Mouse (Mus musculus) hindbrain, embryonic 13.5 days (tissue): Measurements from ENCODE around the gene Esd. TPM values are rescaled to one million over a fixed set of nuclear protein-coding genes. Genes with fewer than 3 reads are reported as not detected.

Source experiments
- ATAC-seq: fragments of 200-750 bp; cut with Nextera tagmentation; 2 replicates; pipeline ENCODE4 v1.8.0; 2017; ENCODE audit warnings: moderate TSS enrichment; ENCODE audit not compliant: low FRiP score
- H3K27ac ChIP-seq: fragments of 300-500 bp; sonication (generic); 2 replicates; pipeline ENCODE4 v1.5.1; 2015; ENCODE audit warnings: inconsistent platforms, mild to moderate bottlenecking, moderate library complexity
- H3K27me3 ChIP-seq: fragments of 300-500 bp; sonication (generic); 2 replicates; pipeline ENCODE4 v1.6.1; 2015; ENCODE audit warnings: mild to moderate bottlenecking, inconsistent platforms
- H3K36me3 ChIP-seq: fragments of 300-500 bp; sonication (generic); 2 replicates; pipeline ENCODE4 v1.6.1; 2015; ENCODE audit warnings: mild to moderate bottlenecking, inconsistent platforms
- H3K4me1 ChIP-seq: fragments of 300-500 bp; sonication (generic); replicated peaks from 2 replicates; pipeline ENCODE4 v1.6.1; 2015; ENCODE audit warnings: inconsistent platforms
- H3K4me2 ChIP-seq: fragments of 300-500 bp; sonication (generic); 2 replicates; pipeline ENCODE4 v1.6.1; 2015; ENCODE audit warnings: inconsistent platforms, mild to moderate bottlenecking, moderate library complexity
- H3K4me3 ChIP-seq: fragments of 300-500 bp; sonication (generic); 2 replicates; pipeline ENCODE4 v1.5.1; 2015; ENCODE audit warnings: mild to moderate bottlenecking, inconsistent platforms
- H3K9ac ChIP-seq: fragments of 300-500 bp; sonication (generic); 2 replicates; pipeline ENCODE4 v1.6.1; 2015; ENCODE audit warnings: mild to moderate bottlenecking, inconsistent platforms
- H3K9me3 ChIP-seq: fragments of 300-500 bp; sonication (generic); 2 replicates; pipeline ENCODE4 v1.6.1; 2016; ENCODE audit warnings: inconsistent platforms
- WGBS: fragments of 180-500 bp; shearing (Covaris S2); methylation state at CpG from one replicate; pipeline ENCODE4 v1.1.7; 2015; 5-methylcytosine and 5-hydroxymethylcytosine counted together
- polyA plus RNA-seq: library from polyadenylated mRNA; unstranded; fragments of >200 nt; fragmentation: Nextera tagmentation; extraction: Ambion mirVana; gene quantifications from 2 replicates; pipeline ENCODE4 v1.2.1, GENCODE M21; 2015

Esd gene
- 245 and 255 TPM in 2 replicates for polyA plus RNA-seq

DNA sequence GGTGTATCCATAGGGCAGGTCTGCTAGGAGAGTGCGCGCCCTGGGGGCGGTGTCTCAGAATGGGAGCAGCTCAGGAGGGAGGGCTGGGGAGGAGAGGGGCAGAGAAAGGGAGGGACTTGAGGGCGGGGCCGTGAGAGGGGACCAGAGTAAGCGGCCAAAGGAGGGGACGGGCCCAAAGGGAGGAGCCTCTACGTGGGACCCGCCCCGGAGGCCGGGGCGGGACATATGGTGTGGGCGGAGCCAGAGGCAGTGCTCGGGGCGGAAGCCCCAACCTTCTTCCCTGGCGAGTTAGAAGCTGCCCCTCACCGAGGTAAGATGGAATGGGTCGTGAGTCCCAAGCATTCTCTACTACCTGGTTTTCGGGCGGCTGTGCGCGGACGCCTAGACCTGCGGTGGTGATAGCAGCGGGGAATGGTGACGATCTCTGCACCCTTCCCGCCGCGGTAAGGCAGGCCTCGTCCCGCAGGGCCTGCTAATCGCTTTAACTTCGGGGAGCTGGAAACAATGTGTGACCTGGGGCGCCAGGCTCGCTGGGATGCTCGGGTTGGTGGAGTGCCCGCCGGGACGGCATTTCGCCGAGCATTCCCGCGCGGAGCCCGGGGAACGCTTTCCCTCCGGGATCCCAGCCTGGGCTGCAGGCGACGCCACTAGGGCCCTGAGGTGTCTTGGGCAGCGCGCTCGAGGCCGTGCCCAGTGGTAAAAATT, at the start of gene Esd:
Esd (plus strand) TSS at position 219 of the 705 bp plus-strand sequence.
- peak within 1 kb of the TSS; percentile 76 for H3K27ac ChIP-seq
- H3K9ac ChIP-seq: peak within 1 kb of the TSS; percentile 89
- H3K4me2 ChIP-seq: peak within 1 kb of the TSS; percentile 78
- peaks cover 11% of the 10 kb centered on the region for H3K4me1 ChIP-seq
- H3K9me3 ChIP-seq: no peaks in the 10 kb centered on the region
- H3K36me3 ChIP-seq: peaks cover 10% of the 10 kb centered on the region
- H3K4me3 ChIP-seq: peak within 1 kb of the TSS; percentile 82
- peak; percentile 98 for ATAC-seq
- no peaks in the 10 kb centered on the region for H3K27me3 ChIP-seq
- under 1% methylated on average over 52 of the region's 53 CpGs for WGBS

DNA sequence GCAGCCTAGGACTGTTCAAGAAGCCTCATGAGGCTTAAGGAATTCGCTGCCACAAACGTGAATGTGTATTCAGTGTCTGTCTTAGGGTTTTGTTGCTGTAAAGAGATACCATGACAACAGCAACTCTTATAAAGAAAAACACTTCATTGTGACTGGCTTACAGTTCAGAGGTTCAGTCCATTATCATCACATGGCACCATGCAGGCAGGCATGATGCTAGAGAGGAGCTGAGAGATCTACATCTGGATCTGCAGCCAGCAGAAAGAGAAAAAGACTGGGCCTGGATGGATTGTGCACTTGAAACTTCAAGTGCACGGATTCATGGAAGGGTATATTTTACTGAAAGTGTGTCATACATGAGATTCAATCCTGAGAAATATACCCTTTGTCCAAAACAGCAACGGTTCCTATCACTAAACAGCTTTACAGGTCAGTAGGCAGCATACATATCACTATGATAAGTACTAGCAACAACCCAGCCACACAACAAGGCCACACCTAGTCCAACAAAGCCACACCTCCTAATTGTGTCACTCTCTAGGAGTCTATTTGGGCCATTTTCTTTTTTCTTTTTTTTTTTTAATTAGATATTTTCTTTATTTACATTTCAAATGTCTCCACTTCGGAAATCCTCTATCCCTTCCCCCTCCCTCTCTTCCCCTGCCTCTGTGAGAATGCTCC, 47.7 kb upstream of the Esd start:
- no peak overlapping the region for H3K27ac ChIP-seq
- WGBS: 77% methylated on average over 5 of the region's 5 CpGs

DNA sequence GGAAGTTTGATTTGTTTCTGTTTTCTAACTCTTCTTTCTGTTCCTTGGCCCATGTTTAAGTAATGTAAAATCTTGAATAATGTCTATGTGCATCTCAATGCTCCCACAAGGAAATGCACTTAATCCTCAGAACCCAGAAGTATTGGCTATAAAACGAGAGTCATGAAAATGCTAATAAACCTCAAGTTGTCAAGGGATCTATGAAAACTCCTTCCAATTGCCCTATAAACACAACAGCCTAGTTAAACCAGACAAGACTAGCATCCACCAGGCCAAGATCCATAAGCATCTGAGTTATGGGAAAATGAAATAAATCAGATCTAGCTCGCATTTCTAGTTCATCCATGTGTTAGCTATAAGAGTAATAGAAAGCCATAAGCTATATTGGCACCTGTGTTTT, 40.1 kb upstream of the Esd start:
- H3K9me3 ChIP-seq: no peaks in the 10 kb centered on the region
- H3K4me2 ChIP-seq: no peak overlapping the region
- H3K9ac ChIP-seq: no peak overlapping the region
- WGBS: 95% methylated on average over 2 of the region's 2 CpGs
- ATAC-seq: no peak
- H3K36me3 ChIP-seq: no peaks in the 10 kb centered on the region
- H3K27me3 ChIP-seq: no peaks in the 10 kb centered on the region
- H3K4me1 ChIP-seq: no peaks in the 10 kb centered on the region
- H3K27ac ChIP-seq: no peak overlapping the region
- H3K4me3 ChIP-seq: no peak overlapping the region

More for the DNA sequence above, 47.7 kb upstream of the Esd start:
- no peak for ATAC-seq
- Histone ChIP-seq H3K9me3 (no peaks in the 10 kb centered on the region), H3K27me3 (no peaks in the 10 kb centered on the region), H3K9ac (no peak overlapping the region), H3K4me3 (no peak overlapping the region), H3K36me3 (no peaks in the 10 kb centered on the region), H3K4me2 (no peak overlapping the region), H3K4me1 (no peaks in the 10 kb centered on the region)

DNA sequence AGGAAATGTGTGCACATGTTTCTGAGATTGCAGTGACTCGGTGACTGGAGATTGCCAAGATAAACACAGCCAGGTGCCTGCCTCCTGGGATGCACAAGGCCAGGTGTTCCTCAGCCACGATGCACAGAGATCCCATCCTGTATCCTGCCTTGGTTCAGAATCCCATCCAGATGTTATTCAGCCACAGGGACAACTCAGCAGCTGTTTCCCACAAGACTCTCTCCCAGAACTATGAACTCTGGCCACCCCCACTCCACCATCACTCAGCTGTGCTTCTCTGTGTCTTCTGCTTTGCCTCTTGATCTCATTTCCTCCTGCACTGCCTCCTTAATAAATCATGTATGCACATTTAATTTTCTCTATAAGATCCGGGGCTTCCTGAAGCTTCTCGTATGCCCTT, 35.3 kb upstream of the Esd start:
- H3K9ac ChIP-seq: no peak overlapping the region
- H3K4me2 ChIP-seq: no peak overlapping the region
- peak overlapping the region; percentile 60 for H3K27ac ChIP-seq
- no peaks in the 10 kb centered on the region; the same call in 1 of the 2 replicates for H3K4me1 ChIP-seq
- WGBS: 47% methylated on average over 4 of the region's 4 CpGs
- no peak for ATAC-seq
- no peaks in the 10 kb centered on the region for H3K27me3 ChIP-seq
- H3K9me3 ChIP-seq: no peaks in the 10 kb centered on the region
- no peaks in the 10 kb centered on the region for H3K36me3 ChIP-seq
- no peak overlapping the region for H3K4me3 ChIP-seq

DNA sequence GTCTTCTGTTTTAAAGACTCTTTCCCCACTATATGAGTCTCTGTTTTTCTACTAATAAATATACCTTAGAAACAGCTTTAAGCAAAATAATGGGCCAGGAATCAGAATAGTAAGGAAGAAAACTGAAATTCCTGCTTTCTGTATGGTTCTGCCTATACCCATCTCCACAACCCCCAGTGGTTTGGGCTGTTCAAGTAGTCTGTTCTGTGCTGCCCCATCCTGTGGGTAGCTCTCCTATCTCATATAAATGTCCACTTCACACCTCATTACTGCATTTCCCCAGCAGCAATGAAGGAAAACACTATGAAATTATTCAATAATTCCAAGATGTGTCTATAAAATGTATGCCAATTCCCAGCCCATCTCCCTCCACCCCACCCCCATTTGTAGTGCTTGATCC, 34.7 kb upstream of the Esd start:
- H3K4me2 ChIP-seq: no peak overlapping the region
- H3K9ac ChIP-seq: no peak overlapping the region
- no peak overlapping the region for H3K4me3 ChIP-seq
- no peaks in the 10 kb centered on the region for H3K9me3 ChIP-seq
- H3K27me3 ChIP-seq: no peaks in the 10 kb centered on the region
- no peak overlapping the region for H3K27ac ChIP-seq
- no peaks in the 10 kb centered on the region; the same call in 1 of the 2 replicates for H3K4me1 ChIP-seq
- H3K36me3 ChIP-seq: no peaks in the 10 kb centered on the region
- no peak for ATAC-seq

DNA sequence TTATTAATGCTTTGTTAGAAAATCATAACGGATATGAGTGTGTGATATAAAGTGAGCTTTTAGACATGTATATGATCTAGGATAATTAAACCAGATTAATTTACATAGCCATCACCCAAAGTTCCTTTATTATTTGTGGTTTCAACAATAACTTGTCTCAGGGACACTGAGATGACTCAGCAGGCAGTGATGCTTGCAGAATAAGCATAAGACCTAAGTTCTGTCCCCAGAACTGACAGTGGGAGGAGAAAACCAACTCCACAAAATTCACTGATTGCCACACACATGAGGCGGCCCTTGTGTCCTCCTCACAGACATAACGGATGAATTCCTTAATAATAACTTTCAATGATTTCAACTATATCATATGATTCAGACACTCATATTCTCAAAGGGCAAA, 32.9 kb upstream of the Esd start:
- no peak for ATAC-seq
- no peaks in the 10 kb centered on the region for H3K27me3 ChIP-seq
- H3K27ac ChIP-seq: no peak overlapping the region
- 91% methylated on average over 3 of the region's 3 CpGs for WGBS
- no peaks in the 10 kb centered on the region for H3K9me3 ChIP-seq
- H3K36me3 ChIP-seq: no peaks in the 10 kb centered on the region
- no peak overlapping the region for H3K4me2 ChIP-seq
- no peak overlapping the region for H3K9ac ChIP-seq
- no peak overlapping the region for H3K4me3 ChIP-seq
- H3K4me1 ChIP-seq: no peaks in the 10 kb centered on the region; the same call in 1 of the 2 replicates

DNA sequence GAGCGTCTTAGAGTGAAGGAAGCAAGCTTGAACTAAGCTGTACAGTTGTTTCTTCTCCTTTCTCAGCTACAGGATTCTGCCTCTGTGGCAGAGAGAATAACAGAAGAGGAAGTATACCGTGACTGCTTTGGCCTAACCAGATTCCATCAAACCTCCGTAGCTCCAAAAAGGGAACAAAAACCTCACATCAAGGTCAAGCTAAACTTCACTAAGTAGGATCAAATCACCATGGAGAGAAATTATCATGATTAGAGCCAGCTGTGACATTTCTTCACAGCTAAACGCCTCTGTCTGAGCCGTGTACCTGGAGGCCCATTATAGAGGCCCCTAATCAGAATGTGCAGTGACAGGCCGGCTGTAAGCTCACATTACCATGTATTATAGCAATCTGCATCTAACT, 28.2 kb upstream of the Esd start:
- ATAC-seq: no peak
- no peaks in the 10 kb centered on the region for H3K27me3 ChIP-seq
- no peak overlapping the region for H3K4me3 ChIP-seq
- no peak overlapping the region for H3K9ac ChIP-seq
- H3K36me3 ChIP-seq: no peaks in the 10 kb centered on the region
- no peaks in the 10 kb centered on the region; the same call in 1 of the 2 replicates for H3K4me1 ChIP-seq
- no peak overlapping the region for H3K27ac ChIP-seq
- no peak overlapping the region for H3K4me2 ChIP-seq
- H3K9me3 ChIP-seq: no peaks in the 10 kb centered on the region
- WGBS: 63% methylated on average over 6 of the region's 6 CpGs

DNA sequence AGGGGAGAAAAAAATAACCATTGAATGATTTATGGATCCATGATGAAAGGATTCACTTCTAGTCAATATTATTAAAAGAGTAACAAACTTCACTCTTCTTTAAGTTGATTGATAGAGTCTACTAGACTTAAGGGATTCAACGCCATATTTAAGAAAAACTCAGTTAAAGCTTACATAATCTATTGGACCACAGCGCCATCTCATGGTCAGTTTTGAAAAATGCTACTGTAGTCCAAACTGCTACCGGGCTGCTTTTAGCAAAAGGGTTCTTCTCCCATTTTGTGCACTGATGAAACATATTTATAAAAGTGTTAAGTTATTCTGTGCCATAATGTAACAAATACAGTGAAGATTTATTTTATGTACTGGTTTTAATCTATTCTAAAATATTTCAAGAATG, 23.0 kb upstream of the Esd start:
- no peaks in the 10 kb centered on the region for H3K36me3 ChIP-seq
- H3K27ac ChIP-seq: no peak overlapping the region
- no peaks in the 10 kb centered on the region for H3K4me1 ChIP-seq
- H3K9me3 ChIP-seq: no peaks in the 10 kb centered on the region
- no peak for ATAC-seq
- no peak overlapping the region for H3K4me2 ChIP-seq
- no peak overlapping the region for H3K9ac ChIP-seq
- H3K4me3 ChIP-seq: no peak overlapping the region
- no peaks in the 10 kb centered on the region for H3K27me3 ChIP-seq
- 32% methylated on average over 3 of the region's 3 CpGs for WGBS

DNA sequence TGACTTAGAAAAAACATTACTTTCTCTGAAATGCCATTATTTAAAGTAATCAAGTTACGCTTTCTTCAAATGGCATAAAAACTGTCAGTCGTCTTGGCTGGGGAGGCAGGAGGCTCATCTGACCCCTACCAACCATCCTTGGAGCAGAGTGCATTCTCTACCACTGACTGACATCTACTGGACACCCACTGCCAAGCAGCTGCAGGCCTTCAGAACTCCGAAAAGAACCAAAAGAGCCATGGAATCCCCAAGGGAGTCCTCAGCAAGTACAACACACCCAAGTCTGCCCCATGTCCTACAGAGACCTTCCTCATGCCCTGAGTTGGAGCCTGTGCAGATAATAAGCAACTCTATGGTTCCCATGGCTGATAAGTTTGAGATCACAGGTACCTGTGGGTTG, 8.6 kb upstream of the Esd start:
- Histone ChIP-seq H3K4me1 (no peaks in the 10 kb centered on the region), H3K4me2 (no peak overlapping the region), H3K4me3 (no peak overlapping the region), H3K27me3 (no peaks in the 10 kb centered on the region), H3K9me3 (no peaks in the 10 kb centered on the region), H3K27ac (no peak overlapping the region), H3K9ac (no peak overlapping the region), H3K36me3 (no peaks in the 10 kb centered on the region)
- 77% methylated on average over 3 of the region's 3 CpGs for WGBS
- ATAC-seq: no peak

DNA sequence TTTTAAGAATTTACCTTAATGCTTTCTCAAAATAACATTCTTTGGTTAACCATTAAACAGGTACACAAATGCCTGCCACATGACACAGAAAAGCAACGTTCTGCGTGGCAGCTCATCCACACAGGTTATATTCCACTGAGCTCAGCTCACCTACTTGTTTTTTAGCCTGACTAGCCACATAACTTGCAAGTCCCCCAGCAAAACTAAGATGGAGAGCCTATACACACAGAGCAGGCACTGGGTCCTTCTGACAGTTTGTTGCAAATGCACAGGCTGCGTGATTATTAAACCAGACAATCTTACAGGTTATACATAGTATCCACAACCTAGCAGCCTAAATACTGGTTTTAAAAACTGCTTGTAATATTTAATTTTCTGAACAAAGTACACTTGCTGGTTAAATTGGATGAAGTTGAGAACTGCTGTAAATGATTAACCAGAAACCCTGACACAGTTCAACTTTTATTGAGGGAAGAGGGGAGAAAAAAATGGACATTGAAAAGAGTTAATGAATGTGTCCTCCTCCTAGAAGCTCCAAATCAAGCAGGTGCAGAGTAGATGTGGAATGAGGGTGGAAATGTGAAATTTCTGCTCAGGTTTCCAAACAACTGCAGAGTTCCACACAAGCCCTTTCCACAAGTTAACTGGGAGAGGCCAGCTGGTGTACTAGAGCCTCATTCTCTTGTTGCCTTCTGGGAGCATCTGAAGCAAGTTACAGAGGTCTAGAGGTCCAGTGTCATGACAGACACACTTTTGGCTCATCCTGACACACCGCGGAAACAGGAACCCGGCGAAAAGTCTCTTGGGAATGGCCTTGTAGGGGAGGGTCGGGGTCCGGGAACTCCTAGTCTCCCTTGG, 647 bp upstream of the Esd start:
- peaks cover 3% of the 10 kb centered on the region; the same call in 1 of the 2 replicates for H3K36me3 ChIP-seq
- no peaks in the 10 kb centered on the region for H3K27me3 ChIP-seq
- no peaks in the 10 kb centered on the region for H3K9me3 ChIP-seq
- H3K4me3 ChIP-seq: peak overlapping the region; percentile 82
- peaks cover 11% of the 10 kb centered on the region for H3K4me1 ChIP-seq
- H3K27ac ChIP-seq: no peak overlapping the region
- ATAC-seq: no peak; the same call in 1 of the 2 replicates
- WGBS: 28% methylated on average over 9 of the region's 9 CpGs
- H3K4me2 ChIP-seq: peak overlapping the region; percentile 78
- peak overlapping the region; percentile 89 for H3K9ac ChIP-seq

DNA sequence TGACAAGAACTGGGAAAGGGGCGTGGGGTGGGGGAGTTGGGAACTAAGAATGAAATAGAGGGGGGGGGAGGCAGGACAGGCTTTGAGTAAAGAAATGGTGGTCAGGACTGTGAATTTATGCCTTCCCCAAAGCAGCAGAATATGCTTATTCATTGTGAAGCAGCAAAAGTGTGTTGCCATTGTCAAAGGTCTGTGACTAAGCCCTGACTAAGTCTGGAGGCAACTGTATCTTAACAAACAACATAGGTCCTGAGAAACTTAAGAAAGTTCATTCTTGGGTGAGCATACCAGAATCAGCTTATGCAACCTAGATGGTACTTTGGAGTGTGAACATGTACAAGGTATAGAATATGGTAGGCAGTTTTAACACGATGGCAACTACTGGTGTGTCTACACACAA, 1.3 kb downstream of the Esd start:
- ATAC-seq: no peak
- H3K4me3 ChIP-seq: peak overlapping the region; percentile 82; the same call in 1 of the 2 replicates
- WGBS: 60% methylated on average over 2 of the region's 2 CpGs
- H3K9me3 ChIP-seq: no peaks in the 10 kb centered on the region
- H3K9ac ChIP-seq: no peak overlapping the region
- H3K4me1 ChIP-seq: peaks cover 11% of the 10 kb centered on the region
- no peak overlapping the region for H3K27ac ChIP-seq
- H3K36me3 ChIP-seq: peaks cover 16% of the 10 kb centered on the region
- H3K27me3 ChIP-seq: no peaks in the 10 kb centered on the region
- peak overlapping the region; percentile 78 for H3K4me2 ChIP-seq

DNA sequence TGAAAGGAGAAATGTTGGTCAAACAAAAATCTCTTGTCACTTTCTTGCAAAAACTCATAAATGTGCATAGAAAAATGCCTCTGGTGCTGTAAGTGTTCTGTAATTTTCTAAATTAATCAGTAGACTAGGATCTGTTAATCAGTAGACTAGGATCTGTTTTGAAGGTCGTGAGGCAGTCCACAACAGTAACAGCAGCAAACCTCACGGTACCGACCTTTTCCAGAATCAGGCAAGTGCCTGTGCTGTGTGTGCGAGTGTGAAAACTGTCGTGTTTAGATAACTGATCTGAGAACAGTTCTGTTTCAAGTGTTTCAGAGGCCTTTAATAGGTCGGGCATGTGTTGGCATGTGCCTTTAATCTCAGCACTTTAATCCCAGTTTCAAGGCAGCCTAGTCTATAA, 3.4 kb downstream of the Esd start:
- Histone ChIP-seq H3K36me3 (peaks cover 32% of the 10 kb centered on the region), H3K27ac (no peak overlapping the region), H3K9me3 (no peaks in the 10 kb centered on the region), H3K9ac (no peak overlapping the region), H3K4me2 (no peak overlapping the region), H3K27me3 (no peaks in the 10 kb centered on the region), H3K4me1 (peaks cover 11% of the 10 kb centered on the region), H3K4me3 (no peak overlapping the region)
- ATAC-seq: no peak
- 90% methylated on average over 6 of the region's 6 CpGs for WGBS
